Mouse (Mus musculus) spleen, adult 2 months (tissue): ENCODE results near the gene Wars. TPM values are rescaled to one million over a fixed set of nuclear protein-coding genes. Genes with fewer than 3 reads are reported as not detected.
"Not testable (repeated sequence)": the region's sequence is repeated elsewhere in the genome, so short reads cannot be mapped to it uniquely, and the experiment has no call there.

Experiments
- DNase-seq, 2 experiments: peaks; one replicate each; pipeline versions ENCODE4 v3.0.0 to v3.0.0-alpha.2; 2012 to 2021; ENCODE audit warnings: low spot score in 2 of 2, low read depth in 1 of 2
- H3K27ac ChIP-seq: fragments of 200-500 bp; 2 replicates; pipeline ENCODE4 v1.5.1; 2012; ENCODE audit warnings: low read length, inconsistent platforms; ENCODE audit not compliant: insufficient read depth
- H3K27me3 ChIP-seq: fragments of 200-500 bp; 2 replicates; pipeline ENCODE4 v1.6.1; 2012; ENCODE audit warnings: mild to moderate bottlenecking, moderate library complexity, low read length, inconsistent platforms; ENCODE audit not compliant: control insufficient read depth, insufficient read depth
- H3K36me3 ChIP-seq: fragments of 200-500 bp; 2 replicates; pipeline ENCODE4 v1.6.1; 2012; ENCODE audit warnings: mild to moderate bottlenecking, low read length, inconsistent platforms; ENCODE audit not compliant: control insufficient read depth, insufficient read depth
- H3K4me1 ChIP-seq: fragments of 200-500 bp; 2 replicates; pipeline ENCODE4 v1.6.1; 2011; ENCODE audit warnings: inconsistent platforms; ENCODE audit not compliant: control insufficient read depth, insufficient read depth, insufficient read length
- H3K4me3 ChIP-seq: fragments of 200-500 bp; 2 replicates; pipeline ENCODE4 v1.5.1; 2011; ENCODE audit warnings: mild to moderate bottlenecking, inconsistent platforms; ENCODE audit not compliant: insufficient read depth, insufficient read length; ENCODE audit errors: extremely low read depth
- CTCF ChIP-seq: fragments of 200-500 bp; IDR thresholded peaks from 2 replicates; pipeline ENCODE4 v1.5.1; 2011; ENCODE audit warnings: mild to moderate bottlenecking, inconsistent platforms; ENCODE audit not compliant: insufficient read depth, insufficient read length, insufficient replicate concordance; ENCODE audit errors: extremely low read depth
- POLR2A ChIP-seq: fragments of 200-500 bp; IDR thresholded peaks from 2 replicates; pipeline ENCODE4 v1.6.1; 2011; ENCODE audit warnings: low read depth, low read length, inconsistent platforms
- WGBS: fragments of 180-500 bp; shearing (Covaris S2); methylation state at CpG from one replicate; pipeline ENCODE4 v1.1.7; 2018; 5-methylcytosine and 5-hydroxymethylcytosine counted together
- polyA plus RNA-seq: library from polyadenylated mRNA; depleted of rRNA; stranded (reverse); fragments of >200 nt; gene quantifications from 2 replicates; pipeline ENCODE4 v1.2.3, GENCODE M21; 2012

The Wars gene
- polyA plus RNA-seq, 1 experiment: 45.5 TPM

DNA sequence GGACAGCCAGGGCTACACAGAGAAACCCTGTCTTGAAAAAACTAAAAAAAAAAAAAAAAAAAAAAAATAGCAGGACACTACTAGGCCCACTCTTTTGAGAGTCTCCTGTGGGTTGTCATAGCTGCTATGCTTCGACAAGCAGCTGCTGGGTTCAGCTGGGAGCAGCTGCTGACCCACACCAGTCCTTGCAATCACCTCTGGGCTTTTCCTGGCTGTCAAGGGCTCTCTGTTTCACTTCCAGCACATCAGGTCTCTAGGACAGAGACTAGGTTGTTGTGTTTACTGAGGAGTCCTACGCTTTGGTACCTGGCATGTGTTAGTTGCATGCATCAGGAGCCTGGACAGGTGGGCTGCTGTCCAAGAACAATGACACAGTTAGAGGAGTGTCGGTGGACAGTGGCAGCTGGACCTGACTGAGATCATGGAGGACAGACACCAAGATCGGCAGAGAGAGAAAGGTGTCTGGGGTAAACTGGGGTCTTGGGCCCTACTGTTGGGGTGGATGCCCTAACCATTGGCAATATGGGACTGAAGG is 44.4 kb downstream of the Wars start:
- no peak for DNase-seq
- H3K36me3 ChIP-seq: no peaks in the 10 kb centered on the region
- H3K27me3 ChIP-seq: no peaks in the 10 kb centered on the region
- no peak overlapping the region for H3K27ac ChIP-seq
- WGBS: 89% methylated on average over 4 of the region's 4 CpGs
- no peak overlapping the region for H3K4me3 ChIP-seq
- no peaks in the 10 kb centered on the region for H3K4me1 ChIP-seq
- no peak for TF ChIP-seq CTCF
- no peak for TF ChIP-seq POLR2A

DNA sequence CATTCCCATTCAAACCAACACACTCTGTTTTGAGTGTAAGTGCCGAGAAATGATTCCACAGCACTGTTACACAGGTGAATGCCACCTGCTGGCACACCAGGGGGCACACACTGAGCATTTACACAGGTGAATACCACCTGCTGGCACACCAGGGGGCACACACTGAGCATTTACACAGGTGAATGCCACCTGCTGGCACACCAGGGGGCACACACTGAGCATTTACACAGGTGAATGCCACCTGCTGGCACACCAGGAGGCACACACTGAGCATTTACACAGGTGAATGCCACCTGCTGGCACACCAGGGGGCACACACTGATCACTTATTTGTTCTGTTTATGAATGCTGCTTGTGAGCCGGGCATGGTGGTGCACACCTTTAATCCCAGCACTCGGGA is 45.9 kb downstream of the Wars start:
- H3K4me3 ChIP-seq, H3K27me3 ChIP-seq, H3K4me1 ChIP-seq, H3K27ac ChIP-seq, H3K36me3 ChIP-seq, DNase-seq: not testable (repeated sequence)
- WGBS: 88% methylated on average over 3 of the region's 3 CpGs

DNA sequence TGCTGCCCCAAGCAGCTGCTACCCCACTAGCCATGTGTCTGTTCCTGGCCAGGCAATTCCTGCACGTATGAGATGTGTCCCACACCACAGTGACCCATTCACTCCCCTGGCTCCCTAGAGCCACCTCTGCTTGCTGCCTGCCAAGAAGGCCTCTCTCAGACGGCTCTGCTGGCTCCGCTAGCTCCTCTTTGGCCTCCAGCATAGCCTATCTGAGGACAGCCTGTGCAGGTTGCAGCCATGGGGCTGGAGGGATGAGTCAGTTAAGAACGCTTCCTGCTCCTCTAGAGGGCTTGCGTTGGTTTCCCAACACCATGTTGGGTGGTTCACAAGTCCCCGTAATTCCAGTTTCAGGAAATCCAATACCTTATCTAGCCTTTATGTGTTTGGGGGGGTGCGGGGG is 51.3 kb downstream of the Wars start:
- Histone ChIP-seq H3K27me3 (no peaks in the 10 kb centered on the region), H3K36me3 (no peaks in the 10 kb centered on the region; the same call in 1 of the 2 replicates), H3K4me1 (no peaks in the 10 kb centered on the region), H3K4me3 (no peak overlapping the region), H3K27ac (no peak overlapping the region)
- DNase-seq: no peak
- no peak for TF ChIP-seq CTCF
- no peak for TF ChIP-seq POLR2A
- 90% methylated on average over 7 of the region's 7 CpGs for WGBS

DNA sequence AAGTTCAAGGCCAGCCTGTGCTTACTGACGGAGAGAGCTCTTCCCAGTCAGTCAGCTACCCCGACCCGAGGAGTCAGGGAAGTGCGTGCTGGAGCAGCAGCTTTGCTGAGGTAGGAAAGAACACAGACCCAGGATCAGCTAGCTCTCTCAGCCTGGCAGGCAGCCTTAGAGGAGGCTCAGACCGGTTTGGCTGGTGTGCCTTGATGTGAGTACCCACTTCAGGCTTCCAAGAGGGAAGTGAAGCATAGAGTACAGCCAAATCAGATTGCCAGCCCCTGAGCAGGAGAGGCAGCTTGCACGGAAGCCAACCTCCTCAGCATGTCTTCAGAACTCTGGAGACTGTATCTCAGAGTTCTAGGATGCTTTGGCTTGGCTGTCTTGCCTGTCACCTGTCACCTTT is 52.8 kb downstream of the Wars start:
- no peak overlapping the region for H3K27ac ChIP-seq
- no peaks in the 10 kb centered on the region; the same call in 1 of the 2 replicates for H3K36me3 ChIP-seq
- TF ChIP-seq POLR2A: no peak
- no peak for DNase-seq
- H3K4me1 ChIP-seq: peaks cover 2% of the 10 kb centered on the region; the same call in 1 of the 2 replicates
- H3K27me3 ChIP-seq: no peaks in the 10 kb centered on the region
- 92% methylated on average over 6 of the region's 6 CpGs for WGBS
- no peak overlapping the region for H3K4me3 ChIP-seq

DNA sequence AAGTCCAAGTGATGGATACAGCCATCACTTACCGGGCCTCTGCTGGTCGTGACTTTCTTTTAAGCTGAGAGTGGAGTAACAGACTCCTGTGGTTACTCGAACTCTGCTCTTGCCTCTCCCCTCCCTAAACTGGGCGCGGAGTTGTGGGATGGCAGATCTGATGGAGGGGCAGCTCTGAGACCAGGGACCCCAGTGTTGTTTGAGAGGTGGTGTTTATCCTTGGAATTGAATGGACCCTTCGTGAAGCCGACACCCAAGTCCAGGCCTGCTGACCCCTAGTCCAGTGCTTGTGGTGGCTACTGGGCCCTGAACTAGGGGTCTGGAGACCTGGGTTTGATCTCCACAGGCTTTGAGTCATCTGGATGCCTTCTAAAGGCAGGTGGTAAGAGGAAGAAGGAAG is 57.3 kb downstream of the Wars start:
- WGBS: 45% methylated on average over 7 of the region's 7 CpGs

DNA sequence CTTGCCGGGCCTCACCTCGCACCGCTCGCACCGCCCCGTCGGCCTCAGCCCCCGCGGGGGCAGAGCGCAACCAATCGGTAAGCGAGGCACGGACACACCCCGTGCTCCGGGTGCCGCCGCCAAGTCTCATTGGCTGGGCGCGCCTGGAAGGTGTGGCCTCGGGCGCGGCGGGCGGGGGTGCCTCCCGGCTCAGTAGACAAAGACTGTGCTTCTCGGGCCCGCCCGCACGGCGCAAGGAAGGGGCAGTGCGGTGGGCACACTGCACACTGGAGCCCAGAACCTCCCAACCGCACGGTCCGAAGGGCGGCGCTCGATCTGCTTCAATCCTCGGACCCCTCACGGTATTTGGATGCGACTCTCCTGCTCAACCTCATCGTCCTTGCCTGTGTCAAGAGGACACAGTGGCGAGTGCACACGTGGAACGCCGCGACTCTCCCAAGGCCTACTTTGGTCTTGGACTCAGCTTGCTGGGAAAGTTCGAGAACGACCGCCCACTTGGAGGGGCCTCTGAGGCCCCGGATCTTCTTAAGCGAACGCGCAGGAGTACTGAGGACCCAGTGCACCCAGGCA is 58.0 kb downstream of the Wars start, which contains the start of the genes Slc25a29 and Slc25a47:
Gene Slc25a29 (minus strand): TSS at position 44 of the 570 bp plus-strand sequence.
Gene Slc25a47 (plus strand): TSS at position 207 of the 570 bp plus-strand sequence.
- Histone ChIP-seq H3K4me1 (peaks cover 3% of the 10 kb centered on the region; the same call in 1 of the 2 replicates), H3K27ac (peak within 1 kb of the TSS; percentile 6; the same call in 1 of the 2 replicates), H3K27me3 (no peaks in the 10 kb centered on the region), H3K4me3 (peak within 1 kb of the TSS; percentile 85), H3K36me3 (no peaks in the 10 kb centered on the region)
- peak; percentile 72 to 96 for DNase-seq
- under 1% methylated on average over 50 of the region's 53 CpGs for WGBS
- TF ChIP-seq POLR2A (no peak), CTCF (no peak)

More for the DNA sequence above, 57.3 kb downstream of the Wars start:
- H3K27ac ChIP-seq: no peak overlapping the region
- TF ChIP-seq POLR2A (no peak), CTCF (no peak)
- peaks cover 3% of the 10 kb centered on the region; the same call in 1 of the 2 replicates for H3K4me1 ChIP-seq
- DNase-seq: no peak
- no peaks in the 10 kb centered on the region for H3K27me3 ChIP-seq
- H3K36me3 ChIP-seq: no peaks in the 10 kb centered on the region
- peak overlapping the region; percentile 64 for H3K4me3 ChIP-seq

DNA sequence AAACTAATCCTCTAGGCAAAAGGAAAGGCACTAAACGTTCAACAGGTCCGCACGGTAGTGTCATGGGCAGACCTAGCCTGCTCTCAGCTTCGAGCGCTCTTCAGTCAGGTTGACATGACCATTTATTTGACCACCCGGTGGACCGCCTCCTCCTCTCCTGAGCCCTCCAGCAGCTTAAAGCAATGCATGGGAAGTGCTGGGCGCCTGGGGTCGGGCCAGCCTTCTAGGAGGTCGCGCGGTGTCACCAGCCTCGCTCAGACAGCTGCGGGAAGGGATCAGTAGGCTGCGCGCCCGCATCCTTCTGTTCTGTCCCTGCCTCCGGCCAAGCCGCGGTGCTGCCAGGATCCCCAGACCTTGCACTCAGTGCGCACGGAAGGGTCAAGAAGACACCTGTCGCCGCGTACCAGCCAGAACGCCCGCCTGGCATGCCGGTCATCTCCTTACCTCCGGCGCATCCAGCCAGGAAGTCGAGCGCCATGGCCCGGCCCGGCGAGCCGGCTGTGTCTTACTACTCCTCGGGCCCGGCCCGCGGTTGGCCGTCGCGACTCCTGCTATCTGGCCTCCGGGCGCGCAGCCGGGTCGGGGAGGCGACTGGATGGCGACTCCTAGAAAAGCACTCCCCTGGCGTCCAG is 58.6 kb downstream of the Wars start:
- DNase-seq: no peak
- TF ChIP-seq CTCF: 0 out of 2 replicates have a peak, but pooled peaks have one; percentile 9
- TF ChIP-seq POLR2A: no peak
- 7% methylated on average over 51 of the region's 51 CpGs for WGBS

More for the DNA sequence above, 58.6 kb downstream of the Wars start:
- no peaks in the 10 kb centered on the region for H3K36me3 ChIP-seq
- peaks cover 3% of the 10 kb centered on the region; the same call in 1 of the 2 replicates for H3K4me1 ChIP-seq
- no peak overlapping the region for H3K27ac ChIP-seq
- no peaks in the 10 kb centered on the region for H3K27me3 ChIP-seq
- H3K4me3 ChIP-seq: peak overlapping the region; percentile 85
